Mouse (Mus musculus): ENCODE measurements around the gene Parp16.

GRCm38 (mm10) chr9:65201021-65201380, 5.8 kb downstream of the Parp16 start:
- TF ChIP-seq NANOG (IDR thresholded peaks at IDR 0.05; ENCODE audit: borderline replicate concordance, low read length) (no peak), CTCF (conservative IDR thresholded peaks at IDR 0.05; ENCODE audit: low read length) (no peak), POU5F1 (IDR thresholded peaks at IDR 0.05; ENCODE audit: borderline replicate concordance, low read length) (no peak)
